Mouse (Mus musculus) embryonic fibroblast, embryonic 13.5 days (primary cell): ENCODE results near the gene Ppp6r2.

Experiments used
- CTCF ChIP-seq: IDR thresholded peaks from 2 replicates; pipeline ENCODE4 v1.5.1; 2011; ENCODE audit warnings: mild to moderate bottlenecking, control low read depth, low read length, moderate library complexity, borderline replicate concordance; ENCODE audit not compliant: insufficient read depth
- POLR2A ChIP-seq: IDR thresholded peaks from 2 replicates; pipeline ENCODE4 v1.6.1; 2011; ENCODE audit warnings: low read depth, mild to moderate bottlenecking, control low read depth, low read length, moderate library complexity

GRCm38 (mm10) chr15:89295580-89296165 lies 84.3 kb downstream of the Ppp6r2 start:
- TF ChIP-seq POLR2A (no peak), CTCF (no peak)
